Mouse (Mus musculus): ENCODE data around the gene Efnb3.

- TF ChIP-seq POLR2A (IDR thresholded peaks at IDR 0.05; ENCODE audit: borderline replicate concordance, control insufficient read depth, low read depth, low read length): no peak
- TF ChIP-seq CTCF (IDR thresholded peaks at IDR 0.05; ENCODE audit: control insufficient read depth, insufficient read depth, low read length): no peak
Measured at GRCm38 (mm10) chr11:69563373-69563772, 3.4 kb upstream of the Efnb3 start.
